In the genomic region with DNA sequence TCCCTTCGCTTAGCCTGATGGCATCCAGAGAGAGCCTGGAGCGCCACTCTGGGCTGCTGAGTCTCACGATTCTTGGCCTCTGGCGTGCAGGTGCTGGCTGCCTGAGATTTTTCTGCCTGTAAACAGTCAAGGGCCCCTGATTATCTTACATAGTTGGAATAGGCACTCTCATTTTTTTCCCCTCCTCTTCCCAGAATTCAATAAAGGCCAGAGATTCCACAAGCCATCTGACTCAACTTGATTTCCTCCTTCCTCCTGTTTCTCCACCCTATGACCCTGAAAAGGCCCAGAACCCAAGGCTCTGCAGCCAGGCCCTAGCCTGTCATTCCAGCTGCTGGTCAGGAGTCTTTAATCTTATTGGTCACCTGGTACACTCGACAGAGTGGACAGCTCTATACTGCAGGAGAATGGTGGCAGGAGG, we compare ENCODE assay signal across 12 mouse cellular contexts. TPM values are rescaled to one million over a fixed set of nuclear protein-coding genes. Genes with fewer than 3 reads are reported as not detected.
DNase-seq lines count a peak whose midpoint lies in the region; ATAC-seq and TF ChIP-seq lines count a peak whose summit lies in the region.
"Had no signal": no experiment of that assay in that cellular context is flagged by ENCODE, and none has a peak within 500 bp of the region (broad histone marks: within the 10 kb centered on the region; RNA-seq: fewer than 3 reads in every experiment).

No protein-coding gene starts in this region.

- H3K27me3 ChIP-seq in heart, adult 2 months (ENCODE audit: control insufficient read depth, insufficient read depth, low read length) = 0 out of 2 replicates have a peak, but pooled peaks cover 2% of the 10 kb centered on the region
- no peaks in the 10 kb centered on the region for H3K27me3 ChIP-seq in midbrain, embryonic 10.5 days (ENCODE audit: low read depth, poor library complexity, severe bottlenecking)
- no peaks in the 10 kb centered on the region for H3K27me3 ChIP-seq in midbrain, embryonic 16.5 days (ENCODE audit: control insufficient read depth, insufficient read depth, low read depth, low read length)
- no peaks in the 10 kb centered on the region for H3K27me3 ChIP-seq in intestine, postnatal 0 days (replicated peaks; ENCODE audit: control insufficient read depth, insufficient read depth, low read length)
- H3K27me3 ChIP-seq in stomach, embryonic 15.5 days (replicated peaks) = no peaks in the 10 kb centered on the region
- H3K27me3 ChIP-seq: neural tube, embryonic 12.5 days had no signal

- H3K4me1 ChIP-seq in heart, adult 2 months (ENCODE audit: control insufficient read depth, insufficient read depth, low read length) = peaks cover 17% of the 10 kb centered on the region
- peaks cover 23% of the 10 kb centered on the region for H3K4me1 ChIP-seq in midbrain, embryonic 10.5 days
- no peaks in the 10 kb centered on the region for H3K4me1 ChIP-seq in midbrain, embryonic 16.5 days (ENCODE audit: control insufficient read depth, insufficient read depth, low read length)
- H3K4me1 ChIP-seq in intestine, postnatal 0 days (replicated peaks; ENCODE audit: control insufficient read depth, insufficient read depth, low read length) = no peaks in the 10 kb centered on the region
- H3K4me1 ChIP-seq in stomach, embryonic 15.5 days = peaks cover 24% of the 10 kb centered on the region

- TF ChIP-seq POLR2A in heart, adult 2 months (IDR thresholded peaks at IDR 0.05; ENCODE audit: insufficient read depth, low read depth, low read length) = no peak

- no peaks in the 10 kb centered on the region for H3K36me3 ChIP-seq in heart, adult 2 months (ENCODE audit: control insufficient read depth, insufficient read depth, low read length)
- no peaks in the 10 kb centered on the region for H3K36me3 ChIP-seq in midbrain, embryonic 10.5 days
- H3K36me3 ChIP-seq in midbrain, embryonic 16.5 days (ENCODE audit: control insufficient read depth, insufficient read depth, low read length) = no peaks in the 10 kb centered on the region
- H3K36me3 ChIP-seq in intestine, postnatal 0 days (ENCODE audit: control insufficient read depth, insufficient read depth) = no peaks in the 10 kb centered on the region
- H3K36me3 ChIP-seq in stomach, embryonic 15.5 days = no peaks in the 10 kb centered on the region
- H3K36me3 ChIP-seq: neural tube, embryonic 12.5 days had no signal

- H3K4me2 ChIP-seq in midbrain, embryonic 16.5 days (ENCODE audit: low read length) = no peak overlapping the region
- no peak overlapping the region for H3K4me2 ChIP-seq in intestine, postnatal 0 days (replicated peaks; ENCODE audit: low read depth)
- no peak overlapping the region for H3K4me2 ChIP-seq in stomach, embryonic 15.5 days
- H3K4me2 ChIP-seq: neural tube, embryonic 12.5 days had no signal

- 26% methylated on average over 5 of the region's 5 CpGs for WGBS in heart, adult 2 months
- WGBS in midbrain, embryonic 10.5 days = 64% methylated on average over 5 of the region's 5 CpGs
- 72% methylated on average over 5 of the region's 5 CpGs for WGBS in midbrain, embryonic 16.5 days
- 34% methylated on average over 5 of the region's 5 CpGs for WGBS in intestine, postnatal 0 days
- 39% methylated on average over 5 of the region's 5 CpGs for WGBS in stomach, embryonic 15.5 days

- TF ChIP-seq CTCF in heart, adult 2 months (IDR thresholded peaks at IDR 0.05) = no peak
- no peak for TF ChIP-seq CTCF in intestine, postnatal 0 days (IDR thresholded peaks at IDR 0.05; ENCODE audit: low read depth)

- H3K9me3 ChIP-seq in midbrain, embryonic 10.5 days (replicated peaks) = no peaks in the 10 kb centered on the region
- no peaks in the 10 kb centered on the region for H3K9me3 ChIP-seq in midbrain, embryonic 16.5 days (replicated peaks; ENCODE audit: control insufficient read depth, low read length, poor library complexity, severe bottlenecking)
- no peaks in the 10 kb centered on the region for H3K9me3 ChIP-seq in intestine, postnatal 0 days (ENCODE audit: control insufficient read depth)
- H3K9me3 ChIP-seq in stomach, embryonic 15.5 days = no peaks in the 10 kb centered on the region
- H3K9me3 ChIP-seq: neural tube, embryonic 12.5 days had no signal

- no peak overlapping the region for H3K9ac ChIP-seq in heart, adult 2 months (ENCODE audit: low read depth, low read length)
- no peak overlapping the region for H3K9ac ChIP-seq in midbrain, embryonic 16.5 days (ENCODE audit: low read depth, low read length)
- no peak overlapping the region for H3K9ac ChIP-seq in intestine, postnatal 0 days (ENCODE audit: low read depth, low read length)
- H3K9ac ChIP-seq in stomach, embryonic 15.5 days = no peak overlapping the region
- H3K9ac ChIP-seq: neural tube, embryonic 12.5 days had no signal

- DNase-seq in heart, adult 2 months = no peak
- no peak for DNase-seq in heart, adult 18-20 months
- no peak for DNase-seq in midbrain, embryonic 10.5 days (ENCODE audit: low spot score)
- DNase-seq in T-cell, adult 2 months (ENCODE audit: low spot score) = no peak
- DNase-seq: embryo, embryonic 11 days; left cerebral cortex, postnatal 4 days had no signal

- no peak overlapping the region for H3K4me3 ChIP-seq in heart, adult 2 months
- no peak overlapping the region for H3K4me3 ChIP-seq in midbrain, embryonic 10.5 days
- no peak overlapping the region for H3K4me3 ChIP-seq in midbrain, embryonic 16.5 days (ENCODE audit: low read depth, low read length)
- no peak overlapping the region for H3K4me3 ChIP-seq in intestine, postnatal 0 days (ENCODE audit: low read depth, low read length)
- no peak overlapping the region for H3K4me3 ChIP-seq in stomach, embryonic 15.5 days (replicated peaks)
- H3K4me3 ChIP-seq: neural tube, embryonic 12.5 days had no signal

- intact Hi-C loops in heart, adult 2 months (cut with DNase I) = no loop called here

- ATAC-seq in midbrain, embryonic 16.5 days = no peak
- no peak for ATAC-seq in intestine, postnatal 0 days
- ATAC-seq in stomach, embryonic 15.5 days (ENCODE audit: insufficient read depth, low FRiP score, low read depth) = no peak
- ATAC-seq in monocyte, adult 5-6 weeks (replicated peaks; ENCODE audit: insufficient number of reproducible peaks, low FRiP score, low TSS enrichment, poor library complexity, severe bottlenecking) = no peak
- ATAC-seq: CD4-positive, CD25-positive, alpha-beta regulatory T cell, adult 4 months had no signal

- H3K27ac ChIP-seq in heart, adult 2 months = peak overlapping the region; percentile 63
- 0 out of 2 replicates have a peak overlapping the region, but pooled peaks have one; percentile 33 for H3K27ac ChIP-seq in midbrain, embryonic 10.5 days (replicated peaks)
- H3K27ac ChIP-seq in midbrain, embryonic 16.5 days (ENCODE audit: low read length) = no peak overlapping the region
- peak overlapping the region; percentile 43; the same call in 1 of the 2 replicates for H3K27ac ChIP-seq in intestine, postnatal 0 days (ENCODE audit: low read depth, low read length)
- peak overlapping the region; percentile 64 for H3K27ac ChIP-seq in stomach, embryonic 15.5 days
- H3K27ac ChIP-seq: neural tube, embryonic 12.5 days had no signal

- H3K79me2 ChIP-seq in heart, adult 2 months (replicated peaks; ENCODE audit: control insufficient read depth, insufficient read depth, low read length) = no peaks in the 10 kb centered on the region

- TF ChIP-seq EP300 in heart, adult 2 months (IDR thresholded peaks at IDR 0.05; ENCODE audit: insufficient read depth, low read depth, low read length) = no peak

RNA-seq across cellular contexts. Expression of gene Amotl2, which starts 43.1 kb away (rescaled TPM):
- total RNA-seq in heart, adult 2 months (2021) = 10 to 100 TPM; 56.5 to 66.3 TPM
- polyA plus RNA-seq in heart, adult 2 months (2012; rRNA removed) = 25.9 and 28.3 TPM in 2 replicates
- 10 to 100 TPM; 57.4 to 60.8 TPM for total RNA-seq in heart, adult 18-20 months (2021)
- polyA plus RNA-seq in midbrain, embryonic 10.5 days (2016; fragmentation: Nextera tagmentation; extraction: Ambion mirVana) = 60.3 and 71.1 TPM in 2 replicates
- polyA plus RNA-seq in midbrain, embryonic 16.5 days (2015; fragmentation: Nextera tagmentation; extraction: Ambion mirVana) = 58.4 and 62.9 TPM in 2 replicates
- 12.4 and 13.4 TPM in 2 replicates for polyA plus RNA-seq in intestine, postnatal 0 days (2015; fragmentation: Nextera tagmentation; extraction: Ambion mirVana)
- polyA plus RNA-seq in stomach, embryonic 15.5 days (2015; fragmentation: Nextera tagmentation; extraction: Ambion mirVana) = 35.3 and 37.7 TPM in 2 replicates
- total RNA-seq in monocyte, adult 5-6 weeks (2017) = 1.9 TPM in 1 of 3 replicates, not detected in the others
- polyA plus RNA-seq: CD4-positive, CD25-positive, alpha-beta regulatory T cell, adult 4 months had no signal
